In genomic region chr3:135375836-135376235, GRCm38 (mm10) we compare ENCODE assay signal across 27 mouse cellular contexts. TPM values are rescaled to one million over a fixed set of nuclear protein-coding genes. Genes with fewer than 3 reads are reported as not detected.
"Had no signal": no experiment of that assay in that cellular context is flagged by ENCODE, and none has a peak within 500 bp of the region (broad histone marks: within the 10 kb centered on the region; RNA-seq: fewer than 3 reads in every experiment).

No protein-coding gene starts in this region.

- ATAC-seq: hindbrain, postnatal 0 days; intestine, embryonic 16.5 days had no signal

- H3K4me1 ChIP-seq: heart, embryonic 13.5 days; hindbrain, embryonic 13.5 days; hindbrain, embryonic 15.5 days; kidney, embryonic 15.5 days; limb, embryonic 15.5 days had no signal

- H3K9ac ChIP-seq: heart, embryonic 13.5 days; heart, embryonic 15.5 days; hindbrain, embryonic 13.5 days; hindbrain, embryonic 15.5 days; kidney, embryonic 15.5 days; limb, embryonic 13.5 days; limb, embryonic 15.5 days had no signal

- H3K27me3 ChIP-seq: heart, embryonic 13.5 days; heart, embryonic 15.5 days; hindbrain, embryonic 13.5 days; hindbrain, embryonic 15.5 days; kidney, embryonic 15.5 days; limb, embryonic 13.5 days; limb, embryonic 15.5 days had no signal

- H3K27ac ChIP-seq: heart, adult 2 months; heart, embryonic 13.5 days; heart, embryonic 15.5 days; hindbrain, embryonic 13.5 days; hindbrain, embryonic 15.5 days; hindbrain, postnatal 0 days; kidney, embryonic 15.5 days; kidney, postnatal 0 days; limb, embryonic 13.5 days; limb, embryonic 15.5 days had no signal

- H3K9me3 ChIP-seq: heart, embryonic 13.5 days; heart, embryonic 15.5 days; hindbrain, embryonic 13.5 days; hindbrain, embryonic 15.5 days; kidney, embryonic 15.5 days; limb, embryonic 13.5 days; limb, embryonic 15.5 days had no signal

- H3K36me3 ChIP-seq: heart, embryonic 13.5 days; heart, embryonic 15.5 days; hindbrain, embryonic 13.5 days; hindbrain, embryonic 15.5 days; kidney, embryonic 15.5 days; limb, embryonic 13.5 days; limb, embryonic 15.5 days had no signal

- H3K4me2 ChIP-seq: heart, embryonic 11.5 days; heart, embryonic 13.5 days; heart, embryonic 15.5 days; hindbrain, embryonic 13.5 days; hindbrain, embryonic 15.5 days; kidney, embryonic 15.5 days; limb, embryonic 13.5 days; limb, embryonic 15.5 days had no signal

- DNase-seq: gastrocnemius, postnatal 14 days; gastrocnemius, postnatal 36 days; heart, adult 11 months; heart, adult 2 months; heart, postnatal 14 days; heart, postnatal 36 days; kidney, adult 11 months; kidney, adult 2 months; kidney, adult 9 months; kidney, postnatal 14 days; kidney, postnatal 36 days; layer of hippocampus, adult 9-11 months; layer of hippocampus, postnatal 36 days; left cerebral cortex, postnatal 4 days had no signal

- H3K4me3 ChIP-seq: heart, adult 2 months; heart, embryonic 13.5 days; heart, embryonic 15.5 days; hindbrain, embryonic 13.5 days; hindbrain, embryonic 15.5 days; kidney, embryonic 15.5 days; limb, embryonic 13.5 days; limb, embryonic 15.5 days had no signal

RNA-seq across cellular contexts. Expression of gene Slc9b1, which starts 28.0 kb away (rescaled TPM):
- polyA plus RNA-seq: heart, embryonic 13.5 days; heart, embryonic 15.5 days; hindbrain, embryonic 11.5 days; hindbrain, embryonic 15.5 days; hindbrain, postnatal 0 days; limb, embryonic 15.5 days; liver, adult 2 months had no signal
